Mouse (Mus musculus): ENCODE results near the gene Gm20931. TPM values are rescaled to one million over a fixed set of nuclear protein-coding genes. Genes with fewer than 3 reads are reported as not detected.
"Not testable (repeated sequence)": the region's sequence is repeated elsewhere in the genome, so short reads cannot be mapped to it uniquely, and the experiment has no call there.

Gm20931 gene
- not detected for total RNA-seq (2021)
- long read RNA-seq, experiment 1 = 0 reads
- long read RNA-seq, experiment 2 = 0 reads

DNA sequence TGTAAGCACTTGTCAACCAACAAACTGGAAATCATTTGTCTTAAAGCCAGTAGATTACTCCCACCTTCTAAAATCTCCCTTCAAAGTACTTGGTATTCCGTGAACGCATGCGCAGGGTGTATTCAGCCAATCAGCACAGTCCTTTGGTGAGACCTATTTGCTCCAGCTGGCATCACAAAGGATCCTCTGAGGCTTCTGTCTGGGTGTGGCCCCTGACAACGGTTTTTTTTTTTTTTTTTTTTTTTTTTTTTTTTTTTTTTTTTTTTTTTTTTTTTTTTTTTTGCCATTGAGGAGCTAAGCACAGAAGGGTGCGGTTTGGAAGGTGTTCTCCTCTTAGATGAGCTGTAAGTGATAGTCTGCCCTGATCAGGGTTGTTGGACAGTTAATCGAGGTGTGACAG, at the start of gene Gm20931:
Gm20931 (plus strand) TSS at position 301 of the 400 bp plus-strand sequence.
- intact Hi-C loops (cut with DNase I); DNase-seq: not testable (repeated sequence)

Measured in heart, postnatal 14 days (tissue).